Mouse (Mus musculus) intestine, embryonic 16.5 days (tissue): ENCODE data around the gene Smad3. TPM values are rescaled to one million over a fixed set of nuclear protein-coding genes. Genes with fewer than 3 reads are reported as not detected.

Experiments used
- ATAC-seq: fragments of 200-750 bp; cut with Nextera tagmentation; 2 replicates; pipeline ENCODE4 v1.8.0; 2017; ENCODE audit warnings: moderate TSS enrichment, moderate library complexity
- H3K27ac ChIP-seq: fragments of 300-500 bp; sonication (generic); 2 replicates; pipeline ENCODE4 v1.5.1; 2014; ENCODE audit warnings: mild to moderate bottlenecking, low read length
- H3K27me3 ChIP-seq: fragments of 300-500 bp; sonication (generic); replicated peaks from 2 replicates; pipeline ENCODE4 v1.6.1; 2014; ENCODE audit warnings: low read length, control low read depth, mixed read lengths; ENCODE audit not compliant: control insufficient read depth, insufficient read depth
- H3K36me3 ChIP-seq: fragments of 300-500 bp; sonication (generic); 2 replicates; pipeline ENCODE4 v1.6.1; 2014; ENCODE audit warnings: low read length, control low read depth; ENCODE audit not compliant: control insufficient read depth, insufficient read depth
- H3K4me1 ChIP-seq: fragments of 300-500 bp; sonication (generic); 2 replicates; pipeline ENCODE4 v1.6.1; 2014; ENCODE audit warnings: low read length, control low read depth, mixed read lengths; ENCODE audit not compliant: control insufficient read depth, insufficient read depth
- H3K4me2 ChIP-seq: fragments of 300-500 bp; sonication (generic); 2 replicates; pipeline ENCODE4 v1.6.1; 2014; ENCODE audit warnings: low read depth, low read length, control low read depth
- H3K4me3 ChIP-seq: fragments of 300-500 bp; sonication (generic); 2 replicates; pipeline ENCODE4 v1.5.1; 2014; ENCODE audit warnings: mild to moderate bottlenecking, low read length
- H3K9ac ChIP-seq: fragments of 300-500 bp; sonication (generic); 2 replicates; pipeline ENCODE4 v1.6.1; 2014; ENCODE audit warnings: low read depth, low read length
- H3K9me3 ChIP-seq: fragments of 300-500 bp; sonication (generic); 2 replicates; pipeline ENCODE4 v1.6.1; 2016; ENCODE audit warnings: low read length, control low read depth; ENCODE audit not compliant: control insufficient read depth
- WGBS: fragments of 180-500 bp; shearing (Covaris S2); extraction: QIAGEN DNeasy Blood & Tissue Kit; methylation state at CpG from one replicate; pipeline ENCODE4 v1.1.7; 2014; 5-methylcytosine and 5-hydroxymethylcytosine counted together
- polyA plus RNA-seq: library from polyadenylated mRNA; unstranded; fragments of >200 nt; fragmentation: Nextera tagmentation; extraction: Ambion mirVana; gene quantifications from 2 replicates; pipeline ENCODE4 v1.2.1, GENCODE M21; 2015

The Smad3 gene
- polyA plus RNA-seq, 1 experiment from 2014 or later = 10.9 TPM

GRCm38 (mm10) chr9:63719770-63720440 lies 37.9 kb downstream of the Smad3 start:
- 77% methylated on average over 16 of the region's 16 CpGs for WGBS
- H3K4me1 ChIP-seq = peaks cover 62% of the 10 kb centered on the region

DNA sequence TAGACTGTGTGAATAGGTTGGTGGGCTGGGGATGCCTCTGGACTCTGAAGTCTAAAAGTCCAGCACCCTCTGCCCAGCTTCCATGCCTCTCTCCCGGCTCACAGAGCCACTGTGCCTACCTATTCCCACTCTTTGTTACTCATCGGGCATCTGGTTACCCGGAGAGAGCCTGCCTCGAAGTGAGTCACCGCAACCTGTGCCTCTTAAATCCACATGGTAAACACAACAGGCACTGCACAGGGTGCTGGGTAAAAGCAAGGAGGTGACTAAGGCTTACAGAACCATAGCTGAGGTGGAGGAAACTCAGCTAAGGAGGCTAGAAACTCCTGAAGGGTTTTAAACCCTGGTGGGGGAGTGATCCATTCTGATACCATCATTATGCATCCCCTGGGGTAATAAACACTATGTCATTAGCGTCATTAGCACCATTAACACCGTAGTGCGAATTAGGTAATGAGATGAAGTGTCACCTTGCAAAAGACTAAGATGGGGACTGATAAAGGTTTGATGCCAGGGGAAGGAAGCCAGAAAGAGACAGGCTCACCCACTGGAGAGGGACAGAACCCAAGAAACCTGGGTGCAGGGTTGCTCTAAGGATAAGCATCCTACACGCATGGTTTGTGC lies 38.9 kb downstream of the Smad3 start:
- Histone ChIP-seq H3K4me1 (peaks cover 63% of the 10 kb centered on the region), H3K4me2 (no peak overlapping the region)
- 77% methylated on average over 9 of the region's 9 CpGs for WGBS

More at GRCm38 (mm10) chr9:63719770-63720440, 37.9 kb downstream of the Smad3 start:
- H3K27ac ChIP-seq = no peak overlapping the region
- H3K36me3 ChIP-seq = no peaks in the 10 kb centered on the region
- no peaks in the 10 kb centered on the region for H3K27me3 ChIP-seq
- H3K4me3 ChIP-seq = no peak overlapping the region
- no peak for ATAC-seq
- no peak overlapping the region for H3K9ac ChIP-seq
- no peak overlapping the region for H3K4me2 ChIP-seq
- no peaks in the 10 kb centered on the region for H3K9me3 ChIP-seq

DNA sequence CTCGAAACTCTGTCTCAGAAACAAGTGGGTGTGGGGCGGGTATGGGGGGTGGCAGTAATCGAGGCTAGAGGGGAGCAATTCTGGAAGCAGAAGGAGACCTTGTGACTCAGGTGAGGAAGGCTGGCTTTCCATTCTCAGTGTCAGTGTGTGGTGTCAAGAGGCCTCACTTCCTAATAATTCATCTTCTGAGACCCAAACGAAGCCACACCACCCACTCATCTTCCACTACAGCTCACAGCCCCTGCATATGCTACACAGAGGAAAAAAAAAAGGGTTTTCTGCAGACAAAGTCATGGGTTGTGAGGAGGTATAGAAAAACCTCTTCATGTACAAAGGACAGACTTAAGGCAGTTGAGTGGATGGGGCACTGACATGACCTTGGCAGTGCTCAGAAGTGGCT lies 39.6 kb downstream of the Smad3 start:
- H3K4me1 ChIP-seq = peaks cover 65% of the 10 kb centered on the region
- no peaks in the 10 kb centered on the region for H3K9me3 ChIP-seq
- WGBS = 77% methylated on average over 4 of the region's 4 CpGs

More for the DNA sequence above, 38.9 kb downstream of the Smad3 start:
- no peak overlapping the region for H3K27ac ChIP-seq
- no peaks in the 10 kb centered on the region for H3K27me3 ChIP-seq
- no peak for ATAC-seq
- H3K9ac ChIP-seq = no peak overlapping the region
- no peaks in the 10 kb centered on the region for H3K36me3 ChIP-seq
- no peaks in the 10 kb centered on the region for H3K9me3 ChIP-seq
- H3K4me3 ChIP-seq = no peak overlapping the region

GRCm38 (mm10) chr9:63717474-63718005 lies 40.3 kb downstream of the Smad3 start:
- Histone ChIP-seq H3K27ac (0 out of 2 replicates have a peak overlapping the region, but pooled peaks have one; percentile 29), H3K36me3 (no peaks in the 10 kb centered on the region), H3K9ac (no peak overlapping the region), H3K9me3 (no peaks in the 10 kb centered on the region), H3K4me2 (no peak overlapping the region), H3K4me3 (no peak overlapping the region), H3K27me3 (no peaks in the 10 kb centered on the region), H3K4me1 (peaks cover 68% of the 10 kb centered on the region)
- 59% methylated on average over 3 of the region's 3 CpGs for WGBS
- ATAC-seq = no peak

More for the DNA sequence above, 39.6 kb downstream of the Smad3 start:
- Histone ChIP-seq H3K4me3 (no peak overlapping the region), H3K9ac (no peak overlapping the region), H3K27ac (no peak overlapping the region), H3K36me3 (no peaks in the 10 kb centered on the region), H3K27me3 (no peaks in the 10 kb centered on the region), H3K4me2 (no peak overlapping the region)
- no peak for ATAC-seq

GRCm38 (mm10) chr9:63716150-63717138 lies 41.4 kb downstream of the Smad3 start:
- H3K27me3 ChIP-seq = no peaks in the 10 kb centered on the region
- H3K4me3 ChIP-seq = no peak overlapping the region
- H3K36me3 ChIP-seq = no peaks in the 10 kb centered on the region
- 17% methylated on average over 18 of the region's 18 CpGs for WGBS
- peak; percentile 83 for ATAC-seq
- no peaks in the 10 kb centered on the region for H3K9me3 ChIP-seq
- peak overlapping the region; percentile 27; the same call in 1 of the 2 replicates for H3K9ac ChIP-seq
- H3K4me2 ChIP-seq = peak overlapping the region; percentile 40
- peaks cover 63% of the 10 kb centered on the region for H3K4me1 ChIP-seq
- H3K27ac ChIP-seq = peak overlapping the region; percentile 86

- WGBS = 76% methylated on average over 6 of the region's 6 CpGs
- H3K9ac ChIP-seq = no peak overlapping the region
- peaks cover 52% of the 10 kb centered on the region for H3K4me1 ChIP-seq
- H3K27ac ChIP-seq = no peak overlapping the region
- peaks cover 4% of the 10 kb centered on the region for H3K36me3 ChIP-seq
- 0 out of 2 replicates have a peak, but pooled peaks cover under 1% of the 10 kb centered on the region for H3K9me3 ChIP-seq
- ATAC-seq = no peak
- no peaks in the 10 kb centered on the region for H3K27me3 ChIP-seq
- H3K4me3 ChIP-seq = no peak overlapping the region
- no peak overlapping the region for H3K4me2 ChIP-seq
Observed at GRCm38 (mm10) chr9:63714572-63714971, 43.2 kb downstream of the Smad3 start.

GRCm38 (mm10) chr9:63712838-63713237 lies 45.0 kb downstream of the Smad3 start:
- H3K4me1 ChIP-seq = peaks cover 44% of the 10 kb centered on the region
- WGBS = 62% methylated on average over 6 of the region's 6 CpGs
- H3K36me3 ChIP-seq = peaks cover 5% of the 10 kb centered on the region
- H3K4me2 ChIP-seq = no peak overlapping the region
- no peak overlapping the region for H3K4me3 ChIP-seq
- no peak for ATAC-seq
- no peaks in the 10 kb centered on the region for H3K27me3 ChIP-seq
- no peak overlapping the region for H3K27ac ChIP-seq
- 0 out of 2 replicates have a peak, but pooled peaks cover 4% of the 10 kb centered on the region for H3K9me3 ChIP-seq
- no peak overlapping the region for H3K9ac ChIP-seq

- 74% methylated on average over 13 of the region's 13 CpGs for WGBS
- Histone ChIP-seq H3K4me1 (peaks cover 39% of the 10 kb centered on the region), H3K4me2 (no peak overlapping the region), H3K9me3 (0 out of 2 replicates have a peak, but pooled peaks cover 4% of the 10 kb centered on the region), H3K9ac (no peak overlapping the region), H3K27me3 (no peaks in the 10 kb centered on the region), H3K4me3 (no peak overlapping the region), H3K36me3 (peaks cover 5% of the 10 kb centered on the region), H3K27ac (no peak overlapping the region)
- no peak for ATAC-seq
Observed at GRCm38 (mm10) chr9:63711580-63712230, 46.1 kb downstream of the Smad3 start.
